Mouse (Mus musculus) adrenal gland, adult (tissue): ENCODE measurements around the gene Rps12.
"Not testable (repeated sequence)": the region's sequence is repeated elsewhere in the genome, so short reads cannot be mapped to it uniquely, and the experiment has no call there.

Experiments used
- DNase-seq, 2 experiments: peaks; one replicate each; pipeline ENCODE4 v3.0.0; 2022 to 2023; ENCODE audit warnings: low spot score in 1 of 2; ENCODE audit not compliant: inconsistent age in 2 of 2

Gene Rps12

DNA sequence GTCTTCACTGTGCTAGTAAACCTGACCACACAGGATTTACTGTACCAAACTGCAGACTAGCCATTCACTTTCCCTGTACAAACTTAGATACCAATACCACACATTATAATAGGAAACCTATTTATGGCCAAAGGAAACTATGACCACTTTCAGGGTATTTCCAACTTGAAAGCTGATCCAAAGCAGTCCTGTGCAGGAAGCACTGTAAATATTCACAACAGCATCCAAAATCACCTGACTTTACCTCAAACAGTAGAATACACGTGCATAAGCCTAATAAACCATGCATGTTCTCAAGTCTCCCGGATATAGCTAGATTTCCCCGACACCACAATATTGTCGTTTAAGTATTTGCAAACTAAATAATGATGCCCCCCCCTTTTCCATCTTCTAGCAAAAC, 1.0 kb downstream of the Rps12 start:
- no peak for DNase-seq

DNA sequence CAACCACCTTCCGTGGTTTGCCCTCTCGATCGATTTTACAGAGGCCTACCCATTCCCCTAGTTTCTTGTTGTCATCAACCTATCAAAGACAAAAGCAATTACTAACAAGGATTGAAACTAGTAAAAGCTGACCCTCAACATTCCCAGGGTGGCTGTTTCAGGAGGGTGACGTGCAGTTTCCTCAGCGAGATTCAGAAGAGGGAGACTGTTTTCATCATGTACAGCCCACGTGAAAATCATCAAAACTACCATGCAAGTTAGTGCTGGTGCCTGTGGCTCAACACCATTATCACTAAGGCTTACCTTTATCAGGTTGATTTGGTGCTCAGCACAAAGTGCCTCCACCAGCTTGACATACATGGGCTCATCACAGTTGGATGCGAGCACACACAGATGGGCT, 1.5 kb downstream of the Rps12 start:
- not testable (repeated sequence) for DNase-seq

DNA sequence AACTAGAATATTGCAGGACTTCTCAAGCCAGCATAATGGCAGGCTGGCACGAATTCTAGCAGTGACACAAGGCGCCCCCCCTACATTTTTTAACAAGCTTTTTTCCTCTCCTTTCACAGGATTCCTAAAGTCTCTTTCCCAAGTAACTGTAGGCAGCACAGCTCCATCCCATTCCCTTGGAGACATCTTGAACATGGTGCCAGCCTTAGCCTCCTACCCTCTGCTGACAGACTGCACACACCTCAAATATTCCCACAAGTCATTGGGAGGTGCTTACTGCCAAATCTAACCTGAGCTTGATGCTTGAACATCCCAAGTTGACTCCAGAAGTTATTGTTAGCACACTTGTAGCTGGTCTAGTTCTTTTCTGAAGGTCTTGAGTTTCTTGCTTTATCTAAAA, 3.0 kb downstream of the Rps12 start:
- DNase-seq, result no peak

DNA sequence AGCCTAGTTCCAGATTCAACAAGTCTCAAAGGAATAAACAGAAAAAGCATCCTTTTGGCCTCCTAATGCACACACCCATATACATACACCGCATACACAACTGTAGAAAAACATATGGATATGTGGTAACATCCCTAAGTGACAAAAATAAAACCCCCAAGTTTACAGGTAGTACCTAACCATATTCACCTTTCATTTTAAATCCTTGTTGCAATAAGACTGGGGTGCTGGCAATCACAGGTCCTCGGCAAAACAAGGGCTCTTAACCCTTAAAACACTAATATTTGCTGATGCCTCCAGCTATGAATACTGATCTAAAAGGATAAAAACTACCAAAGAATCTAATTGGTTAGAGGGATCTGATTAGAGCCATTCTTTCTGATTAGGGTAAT, 3.6 kb downstream of the Rps12 start:
- DNase-seq, result no peak

DNA sequence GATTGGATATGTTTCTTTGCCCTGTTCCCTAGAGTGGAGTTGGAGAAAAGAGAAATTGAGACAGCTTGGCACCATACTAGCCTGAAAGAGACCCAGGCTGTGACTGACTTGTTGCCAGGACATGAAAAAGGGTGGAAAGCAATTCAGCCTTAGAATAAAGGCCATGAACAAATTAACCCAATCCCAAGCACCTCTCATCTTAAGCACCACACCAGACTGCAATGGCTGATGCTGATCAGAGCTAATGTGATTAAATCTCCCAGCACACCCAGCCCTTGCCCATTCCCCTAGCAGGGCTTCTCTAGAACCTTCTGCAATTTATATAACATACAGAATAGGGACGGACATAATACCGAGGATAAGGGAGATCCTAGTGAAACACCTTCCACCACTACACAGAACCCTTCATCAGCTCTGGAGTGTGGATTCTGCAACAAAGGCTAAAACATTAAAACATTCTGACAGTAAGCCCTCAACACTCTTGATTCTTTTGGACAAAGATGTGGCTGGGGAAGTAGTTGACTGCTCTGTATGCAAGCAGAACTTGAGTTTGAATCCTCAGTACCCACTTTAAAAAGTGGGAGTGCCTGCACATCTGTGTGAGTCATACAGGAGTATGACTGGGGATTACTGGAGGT, 4.1 kb downstream of the Rps12 start:
- DNase-seq, result no peak

DNA sequence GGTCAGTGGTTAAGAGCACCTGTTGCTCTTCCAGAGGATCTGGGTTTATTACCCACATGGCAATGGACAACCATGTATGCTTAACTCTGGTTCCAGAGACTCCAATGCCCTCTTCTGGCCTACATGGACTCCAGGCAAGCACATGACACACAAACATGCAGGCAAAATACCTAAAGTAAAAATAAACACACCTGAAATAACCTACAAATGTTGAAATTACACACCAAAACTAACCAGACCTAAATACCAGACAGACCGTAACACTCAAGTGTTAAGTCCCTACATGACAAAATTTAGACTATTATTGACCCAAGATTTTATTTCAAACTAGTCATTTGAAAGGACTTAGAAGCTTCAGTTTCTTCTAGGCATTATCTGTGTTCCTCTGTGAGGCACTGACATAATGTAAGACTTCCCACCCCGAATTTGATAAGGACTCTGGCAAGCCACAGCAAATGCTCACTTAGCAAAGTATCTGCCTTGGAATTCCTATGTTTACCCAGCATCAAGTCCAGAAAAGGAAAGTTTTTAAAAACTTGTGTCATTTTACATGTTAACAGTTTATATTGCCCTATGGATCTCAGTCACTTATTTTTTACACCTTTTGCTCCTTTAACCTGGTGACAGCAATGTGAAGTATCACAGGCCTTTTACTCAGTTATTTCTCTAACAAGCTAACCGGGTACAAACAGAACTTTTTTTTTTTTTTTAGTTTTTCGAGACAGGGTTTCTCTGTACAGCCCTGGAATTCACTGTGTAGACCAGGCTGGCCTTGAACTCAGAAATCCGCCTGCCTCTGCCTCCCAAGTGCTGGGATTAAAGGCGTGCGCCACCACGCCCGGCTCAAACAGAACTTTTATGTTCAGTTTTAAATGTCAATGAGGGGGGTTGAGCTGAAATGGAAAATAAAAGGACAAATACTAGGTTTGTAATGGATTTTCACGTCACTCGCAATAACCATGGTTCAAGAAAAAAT, 5.0 kb downstream of the Rps12 start:
- no peak for DNase-seq

DNA sequence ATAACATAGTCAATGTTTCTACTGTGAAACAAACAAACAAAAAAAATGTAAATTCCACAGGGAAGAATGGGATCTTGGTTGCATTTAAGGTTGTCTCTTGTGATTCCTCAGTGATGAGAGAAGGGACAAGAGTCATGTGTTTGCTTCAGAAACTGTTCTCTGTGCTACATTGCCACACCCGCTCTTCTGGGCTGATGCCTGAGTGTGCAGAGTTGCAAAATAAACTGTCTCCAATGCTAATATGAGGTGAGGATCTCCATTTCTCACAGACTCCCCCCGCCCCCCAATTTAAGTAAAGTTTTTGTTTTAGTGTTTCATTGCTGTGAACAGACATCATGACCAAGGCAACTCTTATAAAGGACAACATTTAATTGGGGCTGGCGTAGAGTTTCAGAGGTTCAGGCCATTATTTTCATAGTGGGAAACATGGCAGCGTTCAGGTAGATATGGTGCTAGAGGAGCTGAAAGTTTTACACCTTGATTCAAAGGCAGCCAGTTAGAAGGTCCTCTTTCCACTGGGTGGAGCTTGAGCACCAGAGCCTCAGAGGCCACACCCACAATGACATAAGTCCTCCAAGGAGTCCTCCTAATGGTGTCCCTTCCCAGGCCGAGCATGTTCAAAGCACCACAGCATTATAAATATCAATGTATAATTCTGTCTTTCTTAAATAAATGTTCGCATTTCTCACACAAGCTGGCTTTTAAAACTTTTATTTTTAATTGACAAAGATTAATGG, 6.4 kb downstream of the Rps12 start:
- DNase-seq, result peak in 1 of 2 experiments; percentile 48

DNA sequence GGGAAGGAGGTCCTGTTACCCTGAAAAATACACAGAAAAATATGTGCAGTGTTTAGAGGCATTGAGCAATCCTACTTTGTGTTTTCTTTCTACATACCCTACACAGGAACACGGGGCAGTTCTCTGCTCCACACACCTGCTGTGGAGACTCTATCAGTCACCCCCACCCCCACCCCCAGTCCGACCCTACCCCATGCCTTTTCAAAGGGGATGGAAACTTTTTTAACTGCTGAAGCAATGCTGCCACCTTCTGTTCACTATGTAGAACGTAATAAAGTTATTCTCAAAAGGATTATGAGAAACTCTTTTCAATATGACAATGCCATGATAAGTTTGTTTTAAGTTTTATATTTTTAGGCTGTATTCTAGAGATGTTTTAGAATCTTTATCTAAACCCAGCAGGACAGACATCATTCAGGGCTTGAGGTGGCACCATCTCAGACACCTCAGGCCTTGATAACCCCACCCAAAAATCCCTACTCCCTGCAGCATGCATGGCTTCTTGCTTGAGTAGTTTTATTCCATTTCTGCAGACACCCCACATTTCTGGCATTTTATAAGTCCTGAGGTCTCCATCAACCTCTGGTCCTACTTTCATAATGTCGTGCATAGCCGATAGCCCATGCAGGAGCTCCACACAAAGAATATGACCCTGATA, 9.7 kb downstream of the Rps12 start:
- peak in 1 of 2 experiments; percentile 25 for DNase-seq

DNA sequence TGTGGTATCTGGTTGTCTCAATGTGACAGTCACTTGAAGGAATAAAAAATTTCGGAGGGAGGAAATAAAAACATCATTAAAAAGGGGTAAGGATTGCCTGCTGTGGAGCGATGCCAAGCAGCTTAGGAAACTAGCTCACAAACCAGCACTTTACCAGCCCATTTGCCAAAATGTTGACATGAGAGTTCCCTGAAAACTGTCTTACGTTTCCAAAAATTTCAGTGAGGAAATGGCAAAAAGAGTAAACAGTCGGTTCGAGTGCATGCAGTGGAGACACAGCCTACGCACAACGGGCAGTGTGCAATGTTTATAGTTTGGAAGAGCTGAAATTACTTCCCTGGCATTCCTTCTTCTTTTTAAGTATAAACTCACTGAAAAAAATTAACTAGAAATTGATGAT, 32.9 kb downstream of the Rps12 start:
- DNase-seq, result no peak
